Mouse (Mus musculus): ENCODE results near the gene AI661453. TPM values are rescaled to one million over a fixed set of nuclear protein-coding genes. Genes with fewer than 3 reads are reported as not detected.
"Not testable (repeated sequence)": the region's sequence is repeated elsewhere in the genome, so short reads cannot be mapped to it uniquely, and the experiment has no call there.

Gene AI661453
- total and polyA plus RNA-seq, 2 experiments from 2014 or later: 0.19 to 0.93 TPM

- Histone ChIP-seq H3K9ac (replicated peaks; ENCODE audit: low read length, poor library complexity, severe bottlenecking) (no peak overlapping the region), H3K4me2 (ENCODE audit: low read depth, low read length, poor library complexity, severe bottlenecking) (no peak overlapping the region), H3K4me1 (ENCODE audit: insufficient read depth, low read length) (no peaks in the 10 kb centered on the region), H3K36me3 (ENCODE audit: insufficient read depth, low read length) (peaks cover 60% of the 10 kb centered on the region), H3K27ac (ENCODE audit: low read depth, low read length) (no peak overlapping the region), H3K4me3 (ENCODE audit: low read depth, low read length) (no peak overlapping the region), H3K9me3 (ENCODE audit: low read length) (no peaks in the 10 kb centered on the region), H3K27me3 (ENCODE audit: insufficient read depth, low read length) (no peaks in the 10 kb centered on the region)
- DNase-seq (ENCODE audit: low spot score): no peak
- TF ChIP-seq CTCF (IDR thresholded peaks at IDR 0.05): peak; percentile 27; the same call in 1 of the 2 replicates
- WGBS: 78% methylated on average over 9 of the region's 9 CpGs
- no peak for ATAC-seq (ENCODE audit: low FRiP score)
These were observed 54.4 kb downstream of the AI661453 start for GRCm38 (mm10) chr17:47490791-47491190.

DNA sequence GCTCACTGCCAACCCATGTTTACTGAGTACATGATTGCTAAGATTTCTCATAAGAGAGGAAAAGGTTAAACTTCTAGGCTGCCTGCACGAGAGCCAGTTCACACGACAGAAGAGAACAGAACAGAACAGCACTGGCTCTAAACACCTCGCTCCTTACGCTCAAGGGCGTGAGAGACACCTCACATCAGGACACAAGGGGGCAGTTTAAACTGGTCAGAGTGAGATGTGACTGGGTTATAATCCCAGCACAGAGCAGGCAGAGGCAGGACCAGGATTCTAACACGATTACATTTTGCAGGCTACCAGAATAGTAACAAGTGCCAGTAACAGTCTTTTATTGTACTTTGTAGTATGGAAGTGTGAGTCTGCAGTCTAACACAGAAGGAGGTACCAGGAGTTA lies 56.3 kb downstream of the AI661453 start:
- Histone ChIP-seq H3K9ac (replicated peaks; ENCODE audit: low read length, poor library complexity, severe bottlenecking) (no peak overlapping the region), H3K27me3 (ENCODE audit: insufficient read depth, low read length) (no peaks in the 10 kb centered on the region), H3K4me1 (ENCODE audit: insufficient read depth, low read length) (no peaks in the 10 kb centered on the region), H3K27ac (ENCODE audit: low read depth, low read length) (no peak overlapping the region), H3K9me3 (ENCODE audit: low read length) (no peaks in the 10 kb centered on the region), H3K4me3 (ENCODE audit: low read depth, low read length) (no peak overlapping the region), H3K4me2 (ENCODE audit: low read depth, low read length, poor library complexity, severe bottlenecking) (no peak overlapping the region), H3K36me3 (ENCODE audit: insufficient read depth, low read length) (peaks cover 72% of the 10 kb centered on the region)
- no peak for TF ChIP-seq CTCF (IDR thresholded peaks at IDR 0.05)
- WGBS: 81% methylated on average over 6 of the region's 6 CpGs
- DNase-seq (ENCODE audit: low spot score) (no peak), ATAC-seq (ENCODE audit: low FRiP score) (no peak)

DNA sequence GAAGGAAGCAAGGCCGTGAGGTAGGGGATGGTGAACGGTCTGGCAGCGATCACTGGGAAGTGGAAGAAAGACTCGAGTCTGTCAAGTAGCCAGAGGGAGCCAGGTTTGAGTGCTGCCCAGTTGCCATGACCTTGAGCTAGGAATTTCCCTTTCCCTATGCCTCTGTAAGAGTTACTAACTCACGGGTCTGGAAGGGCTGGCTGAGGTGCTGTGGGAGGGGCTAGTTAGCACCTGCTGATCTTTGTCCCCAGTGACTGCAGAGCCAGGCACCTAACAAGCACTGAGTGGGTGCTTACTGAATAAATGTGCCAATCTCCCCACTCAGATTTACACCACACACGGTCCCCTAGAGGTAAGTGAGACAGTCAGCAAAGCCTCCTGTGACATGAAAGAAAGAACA lies 57.2 kb downstream of the AI661453 start:
- no peaks in the 10 kb centered on the region for H3K9me3 ChIP-seq (ENCODE audit: low read length)
- no peak for ATAC-seq (ENCODE audit: low FRiP score)
- H3K36me3 ChIP-seq (ENCODE audit: insufficient read depth, low read length): peaks cover 75% of the 10 kb centered on the region
- no peak overlapping the region for H3K4me3 ChIP-seq (ENCODE audit: low read depth, low read length)
- TF ChIP-seq CTCF (IDR thresholded peaks at IDR 0.05): no peak
- no peak for DNase-seq (ENCODE audit: low spot score)
- H3K4me2 ChIP-seq (ENCODE audit: low read depth, low read length, poor library complexity, severe bottlenecking): no peak overlapping the region
- H3K27ac ChIP-seq (ENCODE audit: low read depth, low read length): no peak overlapping the region
- WGBS: 93% methylated on average over 6 of the region's 6 CpGs
- H3K27me3 ChIP-seq (ENCODE audit: insufficient read depth, low read length): no peaks in the 10 kb centered on the region
- H3K4me1 ChIP-seq (ENCODE audit: insufficient read depth, low read length): no peaks in the 10 kb centered on the region
- H3K9ac ChIP-seq (replicated peaks; ENCODE audit: low read length, poor library complexity, severe bottlenecking): no peak overlapping the region

GRCm38 (mm10) chr17:47494132-47494531 lies 57.7 kb downstream of the AI661453 start:
- DNase-seq (ENCODE audit: low spot score) (no peak), ATAC-seq (ENCODE audit: low FRiP score) (no peak)
- no peak for TF ChIP-seq CTCF (IDR thresholded peaks at IDR 0.05)
- Histone ChIP-seq H3K4me1 (ENCODE audit: insufficient read depth, low read length) (no peaks in the 10 kb centered on the region), H3K27me3 (ENCODE audit: insufficient read depth, low read length) (no peaks in the 10 kb centered on the region), H3K9me3 (ENCODE audit: low read length) (no peaks in the 10 kb centered on the region), H3K9ac (replicated peaks; ENCODE audit: low read length, poor library complexity, severe bottlenecking) (no peak overlapping the region), H3K4me3 (ENCODE audit: low read depth, low read length) (no peak overlapping the region), H3K4me2 (ENCODE audit: low read depth, low read length, poor library complexity, severe bottlenecking) (no peak overlapping the region), H3K36me3 (ENCODE audit: insufficient read depth, low read length) (peaks cover 71% of the 10 kb centered on the region), H3K27ac (ENCODE audit: low read depth, low read length) (no peak overlapping the region)
- WGBS: 91% methylated on average over 11 of the region's 11 CpGs

GRCm38 (mm10) chr17:47501531-47501930 lies 65.1 kb downstream of the AI661453 start:
- no peaks in the 10 kb centered on the region for H3K27me3 ChIP-seq (ENCODE audit: insufficient read depth, low read length)
- peak overlapping the region; percentile 29; the same call in 1 of the 2 replicates for H3K9ac ChIP-seq (replicated peaks; ENCODE audit: low read length, poor library complexity, severe bottlenecking)
- 10% methylated on average over 11 of the region's 11 CpGs for WGBS
- peaks cover 6% of the 10 kb centered on the region; the same call in 1 of the 2 replicates for H3K4me1 ChIP-seq (ENCODE audit: insufficient read depth, low read length)
- no peak overlapping the region for H3K27ac ChIP-seq (ENCODE audit: low read depth, low read length)
- no peak for TF ChIP-seq CTCF (IDR thresholded peaks at IDR 0.05)
- H3K36me3 ChIP-seq (ENCODE audit: insufficient read depth, low read length): peaks cover 14% of the 10 kb centered on the region
- H3K4me2 ChIP-seq (ENCODE audit: low read depth, low read length, poor library complexity, severe bottlenecking): peak overlapping the region; percentile 64
- no peaks in the 10 kb centered on the region for H3K9me3 ChIP-seq (ENCODE audit: low read length)
- ATAC-seq (ENCODE audit: low FRiP score) (0 out of 2 replicates have a peak, but pooled peaks have one; percentile 2), DNase-seq (ENCODE audit: low spot score) (no peak)
- peak overlapping the region; percentile 60 for H3K4me3 ChIP-seq (ENCODE audit: low read depth, low read length)

GRCm38 (mm10) chr17:47501946-47502706 lies 65.7 kb downstream of the AI661453 start, which contains the start of gene Taf8:
Taf8 (minus strand) TSS chr17:47502292.
- DNase-seq (ENCODE audit: low spot score) (peak; percentile 94), ATAC-seq (ENCODE audit: low FRiP score) (peak; percentile 96)
- under 1% methylated on average over 40 of the region's 40 CpGs for WGBS
- Histone ChIP-seq H3K27ac (ENCODE audit: low read depth, low read length) (peak within 1 kb of the TSS; percentile 73), H3K36me3 (ENCODE audit: insufficient read depth, low read length) (peaks cover 10% of the 10 kb centered on the region; the same call in 1 of the 2 replicates), H3K4me3 (ENCODE audit: low read depth, low read length) (peak within 1 kb of the TSS; percentile 60), H3K9ac (replicated peaks; ENCODE audit: low read length, poor library complexity, severe bottlenecking) (peak within 1 kb of the TSS; percentile 72), H3K4me2 (ENCODE audit: low read depth, low read length, poor library complexity, severe bottlenecking) (peak within 1 kb of the TSS; percentile 64), H3K27me3 (ENCODE audit: insufficient read depth, low read length) (no peaks in the 10 kb centered on the region), H3K4me1 (ENCODE audit: insufficient read depth, low read length) (peaks cover 6% of the 10 kb centered on the region; the same call in 1 of the 2 replicates), H3K9me3 (ENCODE audit: low read length) (no peaks in the 10 kb centered on the region)
- no peak for TF ChIP-seq CTCF (IDR thresholded peaks at IDR 0.05)

GRCm38 (mm10) chr17:47502707-47503045 lies 66.3 kb downstream of the AI661453 start:
- WGBS: 79% methylated on average over 6 of the region's 6 CpGs
- H3K36me3 ChIP-seq (ENCODE audit: insufficient read depth, low read length); H3K4me1 ChIP-seq (ENCODE audit: insufficient read depth, low read length); ATAC-seq (ENCODE audit: low FRiP score); H3K27ac ChIP-seq (ENCODE audit: low read depth, low read length); H3K9ac ChIP-seq (replicated peaks; ENCODE audit: low read length, poor library complexity, severe bottlenecking); H3K27me3 ChIP-seq (ENCODE audit: insufficient read depth, low read length); H3K9me3 ChIP-seq (ENCODE audit: low read length); DNase-seq (ENCODE audit: low spot score): not testable (repeated sequence)
- H3K4me2 ChIP-seq (ENCODE audit: low read depth, low read length, poor library complexity, severe bottlenecking): peak overlapping the region; percentile 64
- H3K4me3 ChIP-seq (ENCODE audit: low read depth, low read length): peak overlapping the region; percentile 60

Measured in midbrain, postnatal 0 days (tissue).